Mouse (Mus musculus): Measurements from ENCODE around the gene 5730522E02Rik.

GRCm38 (mm10) chr11:25902321-25902720, 308.2 kb downstream of the 5730522E02Rik start:
- TF ChIP-seq CTCF (IDR thresholded peaks at IDR 0.05; ENCODE audit: extremely low read depth, insufficient read depth, low read length) (no peak), POLR2A (IDR thresholded peaks at IDR 0.05; ENCODE audit: extremely low read depth, insufficient read depth, low read length) (no peak)
